Mouse (Mus musculus): ENCODE results near the gene Atp5h. TPM values are rescaled to one million over a fixed set of nuclear protein-coding genes. Genes with fewer than 3 reads are reported as not detected.

Gene Atp5h
- 814 TPM in 2 replicates for polyA plus RNA-seq (2014; fragmentation: Nextera tagmentation; extraction: Ambion mirVana)

GRCm38 (mm10) chr11:115419531-115420237, at the start of gene Atp5h, which contains the start of gene Kctd2:
Gene Atp5h (minus strand): TSS chr11:115419962.
Gene Kctd2 (plus strand): TSS chr11:115420128.
- ATAC-seq (replicated peaks; ENCODE audit: low FRiP score), result peak; percentile 98
- under 1% methylated on average over 50 of the region's 56 CpGs for WGBS
- H3K27me3 ChIP-seq (ENCODE audit: control insufficient read depth, insufficient read depth, low read length), result no peaks in the 10 kb centered on the region
- H3K27ac ChIP-seq (ENCODE audit: low read depth, low read length), result peak within 1 kb of the TSS; percentile 71
- H3K9me3 ChIP-seq (ENCODE audit: control insufficient read depth, low read length), result no peaks in the 10 kb centered on the region
- peaks cover 8% of the 10 kb centered on the region for H3K4me1 ChIP-seq (replicated peaks; ENCODE audit: control insufficient read depth, insufficient read depth, low read length)
- peaks cover 2% of the 10 kb centered on the region; the same call in 1 of the 2 replicates for H3K36me3 ChIP-seq (ENCODE audit: control insufficient read depth, insufficient read depth, low read length)
- peak within 1 kb of the TSS; percentile 91 for H3K4me3 ChIP-seq (ENCODE audit: low read depth, low read length)
- H3K4me2 ChIP-seq (ENCODE audit: low read depth, low read length, severe bottlenecking), result peak within 1 kb of the TSS; percentile 81
- H3K9ac ChIP-seq (ENCODE audit: low read length), result peak within 1 kb of the TSS; percentile 95
- peak; percentile 98 for DNase-seq (ENCODE audit: low spot score)

GRCm38 (mm10) chr11:115467217-115467618, 47.5 kb upstream of the Atp5h start:
- WGBS, result 58% methylated on average over 4 of the region's 4 CpGs
- H3K4me2 ChIP-seq (ENCODE audit: low read depth, low read length, severe bottlenecking), result no peak overlapping the region
- no peak overlapping the region for H3K4me3 ChIP-seq (ENCODE audit: low read depth, low read length)
- no peak overlapping the region for H3K27ac ChIP-seq (ENCODE audit: low read depth, low read length)
- no peaks in the 10 kb centered on the region for H3K36me3 ChIP-seq (ENCODE audit: control insufficient read depth, insufficient read depth, low read length)
- no peaks in the 10 kb centered on the region for H3K27me3 ChIP-seq (ENCODE audit: control insufficient read depth, insufficient read depth, low read length)
- no peaks in the 10 kb centered on the region for H3K4me1 ChIP-seq (replicated peaks; ENCODE audit: control insufficient read depth, insufficient read depth, low read length)
- DNase-seq (ENCODE audit: low spot score) (no peak), ATAC-seq (replicated peaks; ENCODE audit: low FRiP score) (no peak)
- H3K9ac ChIP-seq (ENCODE audit: low read length), result no peak overlapping the region
- no peaks in the 10 kb centered on the region for H3K9me3 ChIP-seq (ENCODE audit: control insufficient read depth, low read length)

- no peaks in the 10 kb centered on the region for H3K27me3 ChIP-seq (ENCODE audit: control insufficient read depth, insufficient read depth, low read length)
- no peak overlapping the region for H3K4me3 ChIP-seq (ENCODE audit: low read depth, low read length)
- H3K27ac ChIP-seq (ENCODE audit: low read depth, low read length), result no peak overlapping the region
- no peak for DNase-seq (ENCODE audit: low spot score)
- no peak overlapping the region for H3K4me2 ChIP-seq (ENCODE audit: low read depth, low read length, severe bottlenecking)
- no peaks in the 10 kb centered on the region for H3K9me3 ChIP-seq (ENCODE audit: control insufficient read depth, low read length)
- H3K9ac ChIP-seq (ENCODE audit: low read length), result no peak overlapping the region
- H3K36me3 ChIP-seq (ENCODE audit: control insufficient read depth, insufficient read depth, low read length), result no peaks in the 10 kb centered on the region
- 90% methylated on average over 8 of the region's 8 CpGs for WGBS
- no peaks in the 10 kb centered on the region for H3K4me1 ChIP-seq (replicated peaks; ENCODE audit: control insufficient read depth, insufficient read depth, low read length)
- no peak for ATAC-seq (replicated peaks; ENCODE audit: low FRiP score)
Observed at GRCm38 (mm10) chr11:115464851-115465250, 45.1 kb upstream of the Atp5h start.

DNA sequence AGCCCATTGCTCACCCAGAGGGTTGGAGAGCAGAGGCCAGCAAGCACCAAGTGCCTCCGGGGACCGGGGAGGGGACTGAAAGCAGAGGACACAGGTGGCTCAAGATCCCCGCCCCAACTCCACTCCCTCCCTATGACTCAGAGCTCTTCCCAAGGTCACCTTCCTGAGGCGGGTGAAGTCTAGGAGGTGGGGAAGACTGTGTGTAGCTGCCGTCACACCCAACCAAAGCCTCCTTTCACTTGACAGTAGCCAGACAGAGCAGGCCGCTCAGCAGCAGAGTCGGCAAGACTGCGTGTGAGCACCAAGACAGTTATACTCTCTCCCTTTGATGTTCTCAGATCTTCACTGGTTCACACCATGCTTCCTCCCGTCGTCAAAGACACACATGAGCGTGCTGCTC, 43.6 kb upstream of the Atp5h start:
- Histone ChIP-seq H3K4me1 (replicated peaks; ENCODE audit: control insufficient read depth, insufficient read depth, low read length) (no peaks in the 10 kb centered on the region), H3K4me2 (ENCODE audit: low read depth, low read length, severe bottlenecking) (no peak overlapping the region), H3K27me3 (ENCODE audit: control insufficient read depth, insufficient read depth, low read length) (no peaks in the 10 kb centered on the region), H3K9me3 (ENCODE audit: control insufficient read depth, low read length) (no peaks in the 10 kb centered on the region), H3K36me3 (ENCODE audit: control insufficient read depth, insufficient read depth, low read length) (no peaks in the 10 kb centered on the region), H3K27ac (ENCODE audit: low read depth, low read length) (no peak overlapping the region), H3K9ac (ENCODE audit: low read length) (no peak overlapping the region), H3K4me3 (ENCODE audit: low read depth, low read length) (no peak overlapping the region)
- ATAC-seq (replicated peaks; ENCODE audit: low FRiP score), result no peak
- WGBS, result 80% methylated on average over 11 of the region's 11 CpGs
- DNase-seq (ENCODE audit: low spot score), result no peak

GRCm38 (mm10) chr11:115462243-115462891, 42.6 kb upstream of the Atp5h start, which contains the start of gene Slc16a5:
Gene Slc16a5 (plus strand): TSS chr11:115462474.
- H3K9me3 ChIP-seq (ENCODE audit: control insufficient read depth, low read length), result no peaks in the 10 kb centered on the region
- DNase-seq (ENCODE audit: low spot score) (no peak), ATAC-seq (replicated peaks; ENCODE audit: low FRiP score) (no peak)
- no peaks in the 10 kb centered on the region for H3K4me1 ChIP-seq (replicated peaks; ENCODE audit: control insufficient read depth, insufficient read depth, low read length)
- H3K9ac ChIP-seq (ENCODE audit: low read length), result no peak within 1 kb of the TSS
- no peak within 1 kb of the TSS for H3K4me3 ChIP-seq (ENCODE audit: low read depth, low read length)
- 80% methylated on average over 16 of the region's 16 CpGs for WGBS
- no peaks in the 10 kb centered on the region for H3K36me3 ChIP-seq (ENCODE audit: control insufficient read depth, insufficient read depth, low read length)
- no peak within 1 kb of the TSS for H3K27ac ChIP-seq (ENCODE audit: low read depth, low read length)
- no peaks in the 10 kb centered on the region for H3K27me3 ChIP-seq (ENCODE audit: control insufficient read depth, insufficient read depth, low read length)
- no peak within 1 kb of the TSS for H3K4me2 ChIP-seq (ENCODE audit: low read depth, low read length, severe bottlenecking)

- 78% methylated on average over 5 of the region's 5 CpGs for WGBS
- no peak overlapping the region for H3K4me2 ChIP-seq (ENCODE audit: low read depth, low read length, severe bottlenecking)
- no peaks in the 10 kb centered on the region for H3K9me3 ChIP-seq (ENCODE audit: control insufficient read depth, low read length)
- no peak overlapping the region for H3K4me3 ChIP-seq (ENCODE audit: low read depth, low read length)
- no peaks in the 10 kb centered on the region for H3K27me3 ChIP-seq (ENCODE audit: control insufficient read depth, insufficient read depth, low read length)
- no peak overlapping the region for H3K27ac ChIP-seq (ENCODE audit: low read depth, low read length)
- no peaks in the 10 kb centered on the region for H3K4me1 ChIP-seq (replicated peaks; ENCODE audit: control insufficient read depth, insufficient read depth, low read length)
- no peaks in the 10 kb centered on the region for H3K36me3 ChIP-seq (ENCODE audit: control insufficient read depth, insufficient read depth, low read length)
- no peak overlapping the region for H3K9ac ChIP-seq (ENCODE audit: low read length)
- no peak for DNase-seq (ENCODE audit: low spot score)
- ATAC-seq (replicated peaks; ENCODE audit: low FRiP score), result no peak
Observed at GRCm38 (mm10) chr11:115461846-115462242, 42.1 kb upstream of the Atp5h start.

DNA sequence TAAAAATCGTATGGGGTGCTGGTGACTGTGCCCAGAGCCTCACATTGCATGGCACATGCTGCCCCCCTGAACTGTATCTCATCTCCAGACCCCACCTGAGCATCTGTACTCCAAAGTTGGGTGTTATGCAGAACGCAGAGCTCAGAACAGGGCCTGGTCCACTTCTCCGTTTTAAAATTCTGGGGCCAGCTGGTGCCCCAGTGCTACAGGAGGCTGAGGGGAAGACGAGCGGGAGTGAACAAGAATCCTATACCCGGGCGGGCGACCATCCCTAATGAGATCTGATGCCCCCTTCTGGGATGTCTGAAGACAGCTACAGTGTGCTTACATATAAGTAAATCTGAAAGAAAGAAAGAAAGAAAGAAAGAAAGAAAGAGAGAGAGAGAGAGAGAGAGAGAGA, 41.2 kb upstream of the Atp5h start:
- no peaks in the 10 kb centered on the region for H3K27me3 ChIP-seq (ENCODE audit: control insufficient read depth, insufficient read depth, low read length)
- no peaks in the 10 kb centered on the region for H3K4me1 ChIP-seq (replicated peaks; ENCODE audit: control insufficient read depth, insufficient read depth, low read length)
- H3K9me3 ChIP-seq (ENCODE audit: control insufficient read depth, low read length), result no peaks in the 10 kb centered on the region
- WGBS, result 16% methylated on average over 8 of the region's 8 CpGs
- H3K4me3 ChIP-seq (ENCODE audit: low read depth, low read length), result no peak overlapping the region
- DNase-seq (ENCODE audit: low spot score) (no peak), ATAC-seq (replicated peaks; ENCODE audit: low FRiP score) (no peak)
- H3K36me3 ChIP-seq (ENCODE audit: control insufficient read depth, insufficient read depth, low read length), result no peaks in the 10 kb centered on the region
- no peak overlapping the region for H3K27ac ChIP-seq (ENCODE audit: low read depth, low read length)
- H3K9ac ChIP-seq (ENCODE audit: low read length), result no peak overlapping the region
- H3K4me2 ChIP-seq (ENCODE audit: low read depth, low read length, severe bottlenecking), result no peak overlapping the region

GRCm38 (mm10) chr11:115457405-115457804, 37.6 kb upstream of the Atp5h start:
- Histone ChIP-seq H3K9ac (ENCODE audit: low read length) (no peak overlapping the region), H3K27me3 (ENCODE audit: control insufficient read depth, insufficient read depth, low read length) (no peaks in the 10 kb centered on the region), H3K4me1 (replicated peaks; ENCODE audit: control insufficient read depth, insufficient read depth, low read length) (no peaks in the 10 kb centered on the region), H3K27ac (ENCODE audit: low read depth, low read length) (no peak overlapping the region), H3K4me2 (ENCODE audit: low read depth, low read length, severe bottlenecking) (no peak overlapping the region), H3K36me3 (ENCODE audit: control insufficient read depth, insufficient read depth, low read length) (no peaks in the 10 kb centered on the region), H3K9me3 (ENCODE audit: control insufficient read depth, low read length) (no peaks in the 10 kb centered on the region), H3K4me3 (ENCODE audit: low read depth, low read length) (no peak overlapping the region)
- no peak for ATAC-seq (replicated peaks; ENCODE audit: low FRiP score)
- WGBS, result 43% methylated on average over 6 of the region's 6 CpGs
- no peak for DNase-seq (ENCODE audit: low spot score)

Measured in forebrain, embryonic 11.5 days (tissue).